Mouse (Mus musculus) erythroblast, embryonic 14.5 days (primary cell): ENCODE measurements around the gene Vezt.

ENCODE experiments used
- GATA1 ChIP-seq: IDR thresholded peaks from 2 replicates; pipeline ENCODE4 v1.6.1; 2012; ENCODE audit warnings: low read length, inconsistent platforms, mixed read lengths
- TAL1 ChIP-seq: IDR thresholded peaks from 3 replicates; pipeline ENCODE4 v1.6.1; 2012; ENCODE audit warnings: low read length, inconsistent platforms, mixed read lengths

- TF ChIP-seq TAL1 (no peak), GATA1 (no peak)
Measured at GRCm38 (mm10) chr10:93919227-93919626, 116.4 kb downstream of the Vezt start.
